Mouse (Mus musculus) CH12.LX (cell line): ENCODE data around the gene 1600012H06Rik.
"Not testable (repeated sequence)": the region's sequence is repeated elsewhere in the genome, so short reads cannot be mapped to it uniquely, and the experiment has no call there.

Experiments used
- CTCF ChIP-seq, 2 experiments: IDR thresholded peaks in 1 of 2; conservative IDR thresholded peaks in 1 of 2; 2 replicates each; pipeline ENCODE4 v1.5.1; 2011 to 2012; ENCODE audit warnings: low read depth in 2 of 2, low read length in 2 of 2, improper control_type of control experiment in 1 of 2, inconsistent platforms in 1 of 2, mild to moderate bottlenecking in 1 of 2, moderate library complexity in 1 of 2
- EP300 ChIP-seq: IDR thresholded peaks from 2 replicates; pipeline ENCODE4 v1.6.1; 2011; ENCODE audit warnings: low read length, improper control_type of control experiment
- NELFE ChIP-seq: IDR thresholded peaks from 2 replicates; pipeline ENCODE4 v1.6.1; 2011; ENCODE audit warnings: low read depth, low read length, improper control_type of control experiment
- POLR2A ChIP-seq: IDR thresholded peaks from 2 replicates; pipeline ENCODE4 v1.6.1; 2011; ENCODE audit warnings: low read depth, mild to moderate bottlenecking, improper control_type of control experiment, low read length
- POLR2AphosphoS2 ChIP-seq: IDR thresholded peaks from 2 replicates; pipeline ENCODE4 v1.6.1; 2011; ENCODE audit warnings: low read depth, low read length, improper control_type of control experiment
- RCOR1 ChIP-seq: conservative IDR thresholded peaks from 2 replicates; pipeline ENCODE4 v1.6.1; 2012; ENCODE audit warnings: low read depth, mild to moderate bottlenecking, inconsistent platforms, low read length, improper control_type of control experiment

DNA sequence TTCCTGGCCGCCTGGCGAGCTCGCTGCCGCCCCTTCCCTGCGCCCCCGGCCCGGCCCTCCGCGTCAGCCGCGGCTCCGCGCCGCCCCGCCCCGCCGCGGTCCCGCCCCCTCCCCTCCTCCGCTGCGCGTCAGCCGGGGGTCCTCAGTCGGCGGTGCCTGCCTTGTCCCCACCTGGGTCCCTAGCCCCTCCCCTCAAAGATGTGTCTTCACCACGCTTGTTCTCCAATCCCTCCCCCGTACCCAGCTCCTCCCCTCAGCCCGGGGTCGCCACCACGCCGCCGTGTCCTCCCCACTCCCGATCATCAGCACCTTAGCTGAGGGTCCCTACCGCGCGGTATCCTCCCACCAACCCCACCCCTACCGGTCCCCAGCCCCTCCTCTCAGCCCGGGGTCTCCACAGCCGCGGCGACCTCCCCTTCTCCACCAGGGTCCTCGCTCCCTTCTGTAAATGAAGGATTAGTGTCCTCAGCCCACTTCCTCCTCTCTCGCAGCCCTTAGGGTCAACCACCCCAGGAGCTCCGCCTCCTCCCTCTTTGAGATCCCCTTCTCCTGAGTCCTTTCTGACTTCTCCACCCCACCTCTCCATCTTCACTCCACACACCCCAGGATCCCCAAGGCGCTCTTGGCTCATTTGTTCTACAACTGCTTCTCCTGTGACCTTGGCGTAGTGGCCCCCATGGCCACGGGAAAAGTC lies 50.3 kb downstream of the 1600012H06Rik start:
- TF ChIP-seq POLR2AphosphoS2; EP300; RCOR1; CTCF (conservative IDR thresholded peaks at IDR 0.05 in 1 of 2, IDR thresholded peaks at IDR 0.05 in 1 of 2; ENCODE audit: low read depth in 2 of 2, low read length in 2 of 2); NELFE; POLR2A: not testable (repeated sequence)
